In the genomic region with DNA sequence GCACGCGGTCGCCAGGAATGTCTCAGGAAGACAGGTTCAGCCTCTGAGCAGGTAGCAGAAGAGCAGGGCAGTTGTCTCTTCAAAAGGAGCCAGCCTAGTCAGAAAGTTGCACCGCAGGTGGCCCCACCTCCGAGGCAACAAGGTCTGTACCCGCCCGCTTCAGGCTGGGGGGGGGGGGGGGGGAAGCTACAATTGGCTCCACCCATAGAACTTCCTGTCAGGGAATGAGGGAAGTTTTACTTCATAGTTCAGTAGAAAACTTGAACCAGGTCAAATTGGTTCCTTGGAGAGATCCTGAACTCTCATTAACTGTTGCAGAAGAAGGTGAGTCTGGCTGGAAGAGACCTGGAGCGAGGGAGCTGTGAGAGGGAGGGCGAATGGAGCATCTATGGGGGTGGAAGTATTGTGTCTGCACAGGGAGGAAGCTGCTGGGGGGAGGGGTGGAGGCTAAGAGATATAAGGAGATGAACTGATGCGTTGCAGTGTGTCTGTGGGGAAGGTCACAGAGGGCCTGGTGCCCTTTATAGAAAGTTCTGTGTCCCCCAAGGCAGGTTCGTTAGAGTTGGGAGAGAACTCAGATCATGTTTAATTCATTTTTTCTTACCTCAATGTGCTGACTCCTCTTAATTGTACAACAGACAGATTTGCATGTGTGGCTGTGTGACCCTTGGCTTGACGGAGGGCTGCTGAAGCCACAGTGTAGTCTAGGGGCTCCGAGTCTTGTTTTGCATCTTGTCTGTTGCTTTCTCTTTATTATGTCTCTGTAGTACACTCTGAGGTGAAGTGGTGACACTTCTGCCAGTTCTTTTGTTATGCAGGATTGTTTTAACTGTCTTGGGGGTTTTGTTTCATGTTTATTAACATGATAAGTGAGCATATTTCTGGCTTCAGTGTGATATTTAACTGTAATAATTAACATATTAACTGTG, we compare ENCODE assay signal across 8 mouse cellular contexts. TPM values are rescaled to one million over a fixed set of nuclear protein-coding genes. Genes with fewer than 3 reads are reported as not detected.
A peak's percentile ranks its signal among the peaks of the same experiment; 100 is the strongest.
DNase-seq lines count a peak whose midpoint lies in the region; ATAC-seq and TF ChIP-seq lines count a peak whose summit lies in the region.

TSS of gene Gimap9 (plus strand) at position 199 of the 929 bp plus-strand sequence.

- peak within 1 kb of the TSS; percentile 56 for H3K9ac ChIP-seq in heart, embryonic 11.5 days (ENCODE audit: low read depth, low read length)

- peak; percentile 2 for DNase-seq in brain, embryonic 14.5 days (ENCODE audit: low read depth)
- DNase-seq in kidney, postnatal 10 days, result peak; percentile 69
- peak; percentile 89 to 90 for DNase-seq in spleen, postnatal 36 days (ENCODE audit: low spot score in 2 of 2)
- DNase-seq in left cerebral cortex, postnatal 25 days (ENCODE audit: low spot score in 2 of 2), result no peak
- DNase-seq in gastrocnemius, postnatal 25 days, result no peak

- H3K4me3 ChIP-seq in E14TG2a.4 (replicated peaks; ENCODE audit: low read length), result peak within 1 kb of the TSS; percentile 53
- peak within 1 kb of the TSS; percentile 37 for H3K4me3 ChIP-seq in heart, embryonic 11.5 days (ENCODE audit: low read depth, low read length)

- TF ChIP-seq CTCF in E14TG2a.4 (conservative IDR thresholded peaks at IDR 0.05; ENCODE audit: low read length), result no peak
- no peak for TF ChIP-seq CTCF in brain, embryonic 14.5 days (IDR thresholded peaks at IDR 0.05; ENCODE audit: borderline replicate concordance, extremely low read depth, insufficient read depth, insufficient read length)

- no peaks in the 10 kb centered on the region for H3K36me3 ChIP-seq in E14TG2a.4 (ENCODE audit: insufficient read depth, low read length)
- H3K36me3 ChIP-seq in heart, embryonic 11.5 days (ENCODE audit: control insufficient read depth, insufficient read depth, low read length), result no peaks in the 10 kb centered on the region

- no peak for ATAC-seq in heart, embryonic 11.5 days (replicated peaks; ENCODE audit: insufficient number of reproducible peaks, low FRiP score, low TSS enrichment)
- peak; percentile 80 for ATAC-seq in megakaryocyte, adult 5-6 weeks (ENCODE audit: poor library complexity, severe bottlenecking)

- no peak for TF ChIP-seq POLR2A in brain, embryonic 14.5 days (IDR thresholded peaks at IDR 0.05; ENCODE audit: borderline replicate concordance, extremely low read depth, insufficient read depth, insufficient read length, poor library complexity, severe bottlenecking)

- H3K4me2 ChIP-seq in heart, embryonic 11.5 days, result peak within 1 kb of the TSS; percentile 59

- H3K9me3 ChIP-seq in E14TG2a.4 (ENCODE audit: low read length), result peaks cover 13% of the 10 kb centered on the region
- no peaks in the 10 kb centered on the region for H3K9me3 ChIP-seq in heart, embryonic 11.5 days (replicated peaks; ENCODE audit: control insufficient read depth, low read length)

- H3K4me1 ChIP-seq in E14TG2a.4 (replicated peaks; ENCODE audit: low read depth, low read length), result peaks cover 33% of the 10 kb centered on the region
- no peaks in the 10 kb centered on the region for H3K4me1 ChIP-seq in heart, embryonic 11.5 days (ENCODE audit: control insufficient read depth, insufficient read depth, low read length)

- no peak within 1 kb of the TSS for H3K27ac ChIP-seq in heart, embryonic 11.5 days (ENCODE audit: low read depth, low read length)

- no peaks in the 10 kb centered on the region for H3K27me3 ChIP-seq in E14TG2a.4 (ENCODE audit: insufficient read depth, low read length)
- no peaks in the 10 kb centered on the region for H3K27me3 ChIP-seq in heart, embryonic 11.5 days (ENCODE audit: control insufficient read depth, insufficient read depth, low read length)

- intact Hi-C loops in left cerebral cortex, postnatal 25 days (cut with DNase I), result no loop called here

- WGBS in heart, embryonic 11.5 days (ENCODE audit: insufficient replicate concordance), result 26% methylated on average over 13 of the region's 13 CpGs

RNA-seq across cellular contexts. Expression of gene Gimap9, which starts in this region (rescaled TPM):
- 1.6 and 1.7 TPM in 2 replicates for polyA plus RNA-seq in brain, embryonic 14.5 days (2012; rRNA removed)
- polyA plus RNA-seq in heart, embryonic 11.5 days (2014; fragmentation: Nextera tagmentation; extraction: Ambion mirVana), result 8.8 and 10.6 TPM in 2 replicates
- 5.0 and 11.2 TPM in 2 replicates for total RNA-seq in megakaryocyte, adult 5-6 weeks (2015)
- 8.9 and 10.4 TPM in 2 replicates for total RNA-seq in megakaryocyte, adult 5-6 weeks (2017)
- under 1 TPM in 1 of 2 experiments, not detected in 1; 0.69 TPM for total RNA-seq in left cerebral cortex, postnatal 25 days (2021)
- under 1 TPM; 0.51 to 0.67 TPM for total RNA-seq in gastrocnemius, postnatal 25 days (2021)

Comparison
In these comparisons a context has a peak if more than half of its experiments do, and no peak if none do; other contexts are left out.
1. DNase-seq: peak in brain, embryonic 14.5 days (single experiment), kidney, postnatal 10 days (single experiment) and spleen, postnatal 36 days (2 of 2); none in left cerebral cortex, postnatal 25 days (0 of 2) and gastrocnemius, postnatal 25 days (single experiment).